Mouse (Mus musculus) embryonic facial prominence, embryonic 14.5 days (tissue): ENCODE data around the gene Lipt1. TPM values are rescaled to one million over a fixed set of nuclear protein-coding genes. Genes with fewer than 3 reads are reported as not detected.

Source experiments
- ATAC-seq: fragments of 200-750 bp; cut with Nextera tagmentation; 2 replicates; pipeline ENCODE4 v1.8.0; 2017; ENCODE audit warnings: low read depth, moderate number of reproducible peaks, moderate TSS enrichment
- DNase-seq: peaks from one replicate; pipeline ENCODE4 v3.0.0-alpha.2; 2015; ENCODE audit warnings: low spot score
- H3K27ac ChIP-seq: fragments of 300-500 bp; sonication (generic); replicated peaks from 2 replicates; pipeline ENCODE4 v1.5.1; 2014; ENCODE audit warnings: low read depth, mild to moderate bottlenecking, low read length, moderate library complexity
- H3K27me3 ChIP-seq: fragments of 300-500 bp; sonication (generic); replicated peaks from 2 replicates; pipeline ENCODE4 v1.6.1; 2014; ENCODE audit warnings: low read length; ENCODE audit not compliant: control insufficient read depth, insufficient read depth
- H3K36me3 ChIP-seq: fragments of 300-500 bp; sonication (generic); 2 replicates; pipeline ENCODE4 v1.6.1; 2014; ENCODE audit warnings: low read length, mixed read lengths; ENCODE audit not compliant: control insufficient read depth, insufficient read depth
- H3K4me1 ChIP-seq: fragments of 300-500 bp; sonication (generic); 2 replicates; pipeline ENCODE4 v1.6.1; 2014; ENCODE audit warnings: antibody characterized with exemption, low read length; ENCODE audit not compliant: control insufficient read depth, insufficient read depth
- H3K4me2 ChIP-seq: fragments of 300-500 bp; sonication (generic); 2 replicates; pipeline ENCODE4 v1.6.1; 2014; ENCODE audit warnings: low read depth, mild to moderate bottlenecking, low read length, moderate library complexity, mixed read lengths
- H3K4me3 ChIP-seq: fragments of 300-500 bp; sonication (generic); 2 replicates; pipeline ENCODE4 v1.5.1; 2014; ENCODE audit warnings: low read depth, mild to moderate bottlenecking, low read length
- H3K9ac ChIP-seq: fragments of 300-500 bp; sonication (generic); 2 replicates; pipeline ENCODE4 v1.6.1; 2014; ENCODE audit warnings: low read depth, mild to moderate bottlenecking, low read length, moderate library complexity, mixed read lengths
- H3K9me3 ChIP-seq: fragments of 300-500 bp; sonication (generic); 2 replicates; pipeline ENCODE4 v1.6.1; 2016; ENCODE audit warnings: low read length; ENCODE audit not compliant: control insufficient read depth
- WGBS: fragments of 180-500 bp; shearing (Covaris S2); extraction: QIAGEN DNeasy Blood & Tissue Kit; methylation state at CpG from one replicate; pipeline ENCODE4 v1.1.7; 2014; 5-methylcytosine and 5-hydroxymethylcytosine counted together
- polyA plus RNA-seq: library from polyadenylated mRNA; unstranded; fragments of >200 nt; fragmentation: Nextera tagmentation; extraction: Ambion mirVana; gene quantifications from 2 replicates; pipeline ENCODE4 v1.2.1, GENCODE M21; 2014

Gene Lipt1
- polyA plus RNA-seq, result 9.6 TPM in 2 replicates

DNA sequence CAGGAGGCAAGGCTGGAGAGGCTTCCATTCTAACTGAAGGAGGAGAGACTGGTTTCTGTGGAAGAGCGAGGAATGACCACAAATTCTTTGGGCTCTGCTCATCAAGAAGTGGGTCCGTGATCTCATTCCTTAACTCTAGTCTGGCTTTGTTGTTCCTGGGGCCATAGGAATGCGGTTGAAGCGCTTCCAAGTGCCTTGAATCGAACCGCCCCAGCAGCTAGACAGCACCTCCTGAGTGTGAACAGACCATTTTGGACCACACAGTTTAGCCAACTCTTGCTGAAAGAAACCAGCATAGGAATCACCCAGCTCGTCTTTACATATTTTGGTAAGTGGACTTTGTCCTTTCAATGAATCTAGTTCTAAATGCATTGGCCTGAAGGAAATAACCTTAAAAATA, at the start of gene Lipt1:
Gene Lipt1, plus strand, starts transcription at position 35 of the 400 bp plus-strand sequence.
- Histone ChIP-seq H3K27me3 (no peaks in the 10 kb centered on the region), H3K4me2 (peak within 1 kb of the TSS; percentile 64), H3K9me3 (peaks cover 11% of the 10 kb centered on the region), H3K36me3 (peaks cover 21% of the 10 kb centered on the region), H3K4me1 (peaks cover 10% of the 10 kb centered on the region), H3K4me3 (peak within 1 kb of the TSS; percentile 46), H3K27ac (peak within 1 kb of the TSS; percentile 81), H3K9ac (peak within 1 kb of the TSS; percentile 53)
- 6% methylated on average over 7 of the region's 7 CpGs for WGBS
- peak; percentile 72 for ATAC-seq
- DNase-seq, result peak; percentile 76

- no peaks in the 10 kb centered on the region for H3K27me3 ChIP-seq
- DNase-seq (no peak), ATAC-seq (no peak)
- 70% methylated on average over 2 of the region's 2 CpGs for WGBS
- H3K27ac ChIP-seq, result no peak overlapping the region
- no peak overlapping the region for H3K9ac ChIP-seq
- no peaks in the 10 kb centered on the region for H3K4me1 ChIP-seq
- no peak overlapping the region for H3K4me3 ChIP-seq
- H3K4me2 ChIP-seq, result no peak overlapping the region
- no peaks in the 10 kb centered on the region for H3K9me3 ChIP-seq
- H3K36me3 ChIP-seq, result peaks cover 7% of the 10 kb centered on the region; the same call in 1 of the 2 replicates
These were observed 39.9 kb upstream of the Lipt1 start for GRCm38 (mm10) chr1:37831681-37832080.

GRCm38 (mm10) chr1:37846878-37847277, 24.7 kb upstream of the Lipt1 start:
- 83% methylated on average over 8 of the region's 8 CpGs for WGBS

DNA sequence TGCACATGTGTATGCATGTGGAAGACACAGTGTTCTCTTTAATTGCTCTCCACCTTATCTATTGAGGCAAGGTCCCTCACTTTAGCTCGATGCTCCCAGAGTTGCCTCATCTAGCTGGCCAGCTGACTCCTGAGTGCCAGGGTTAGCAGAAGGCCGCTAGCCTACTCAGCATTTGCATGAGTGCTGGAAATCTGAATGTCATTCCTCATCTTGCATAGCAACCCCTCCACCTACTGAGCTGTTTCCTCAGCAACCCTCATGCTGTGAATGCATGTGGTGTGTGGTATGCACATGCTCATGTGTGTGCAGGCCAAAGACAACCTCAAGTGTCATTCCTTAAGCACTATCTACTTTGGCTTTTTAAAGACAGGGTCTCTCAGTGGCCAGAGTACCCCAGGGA, 20.8 kb upstream of the Lipt1 start:
- H3K27ac ChIP-seq, result no peak overlapping the region
- no peak overlapping the region for H3K9ac ChIP-seq
- H3K27me3 ChIP-seq, result no peaks in the 10 kb centered on the region
- H3K4me1 ChIP-seq, result no peaks in the 10 kb centered on the region
- no peak overlapping the region for H3K4me3 ChIP-seq
- 67% methylated on average over 2 of the region's 2 CpGs for WGBS
- ATAC-seq, result no peak
- H3K9me3 ChIP-seq, result no peaks in the 10 kb centered on the region
- DNase-seq, result no peak
- no peaks in the 10 kb centered on the region for H3K36me3 ChIP-seq
- H3K4me2 ChIP-seq, result no peak overlapping the region

More at GRCm38 (mm10) chr1:37846878-37847277, 24.7 kb upstream of the Lipt1 start:
- Histone ChIP-seq H3K27ac (no peak overlapping the region), H3K27me3 (no peaks in the 10 kb centered on the region), H3K4me3 (no peak overlapping the region), H3K36me3 (no peaks in the 10 kb centered on the region), H3K9me3 (no peaks in the 10 kb centered on the region), H3K9ac (no peak overlapping the region), H3K4me1 (no peaks in the 10 kb centered on the region), H3K4me2 (no peak overlapping the region)
- no peak for DNase-seq
- no peak for ATAC-seq

GRCm38 (mm10) chr1:37864511-37865400, 6.8 kb upstream of the Lipt1 start:
- peak; percentile 99 for DNase-seq
- peak overlapping the region; percentile 76 for H3K9ac ChIP-seq
- no peaks in the 10 kb centered on the region for H3K27me3 ChIP-seq
- H3K4me1 ChIP-seq, result peaks cover 5% of the 10 kb centered on the region; the same call in 1 of the 2 replicates
- no peaks in the 10 kb centered on the region for H3K36me3 ChIP-seq
- 1% methylated on average over 43 of the region's 90 CpGs for WGBS
- H3K27ac ChIP-seq, result peak overlapping the region; percentile 81
- ATAC-seq, result peak; percentile 98
- H3K4me3 ChIP-seq, result peak overlapping the region; percentile 66
- H3K4me2 ChIP-seq, result peak overlapping the region; percentile 83
- H3K9me3 ChIP-seq, result no peaks in the 10 kb centered on the region

GRCm38 (mm10) chr1:37865401-37866215, 5.9 kb upstream of the Lipt1 start:
- Histone ChIP-seq H3K4me2 (peak overlapping the region; percentile 83), H3K27me3 (no peaks in the 10 kb centered on the region), H3K27ac (peak overlapping the region; percentile 81), H3K9ac (peak overlapping the region; percentile 76), H3K9me3 (no peaks in the 10 kb centered on the region), H3K36me3 (no peaks in the 10 kb centered on the region), H3K4me3 (peak overlapping the region; percentile 66), H3K4me1 (peaks cover 5% of the 10 kb centered on the region; the same call in 1 of the 2 replicates)
- ATAC-seq (no peak), DNase-seq (no peak)
- 10% methylated on average over 23 of the region's 23 CpGs for WGBS

- H3K9ac ChIP-seq, result peak within 1 kb of the TSS; percentile 76
- H3K4me1 ChIP-seq, result peaks cover 5% of the 10 kb centered on the region
- H3K4me2 ChIP-seq, result peak within 1 kb of the TSS; percentile 83
- ATAC-seq, result no peak
- H3K27me3 ChIP-seq, result no peaks in the 10 kb centered on the region
- H3K4me3 ChIP-seq, result peak within 1 kb of the TSS; percentile 66
- peak within 1 kb of the TSS; percentile 81 for H3K27ac ChIP-seq
- no peak for DNase-seq
- 81% methylated on average over 6 of the region's 6 CpGs for WGBS
- H3K9me3 ChIP-seq, result no peaks in the 10 kb centered on the region
- H3K36me3 ChIP-seq, result no peaks in the 10 kb centered on the region
These were observed 5.3 kb upstream of the Lipt1 start, which contains the start of gene Tsga10 for GRCm38 (mm10) chr1:37866286-37866685. Tsga10 (minus strand) TSS chr1:37866429.

DNA sequence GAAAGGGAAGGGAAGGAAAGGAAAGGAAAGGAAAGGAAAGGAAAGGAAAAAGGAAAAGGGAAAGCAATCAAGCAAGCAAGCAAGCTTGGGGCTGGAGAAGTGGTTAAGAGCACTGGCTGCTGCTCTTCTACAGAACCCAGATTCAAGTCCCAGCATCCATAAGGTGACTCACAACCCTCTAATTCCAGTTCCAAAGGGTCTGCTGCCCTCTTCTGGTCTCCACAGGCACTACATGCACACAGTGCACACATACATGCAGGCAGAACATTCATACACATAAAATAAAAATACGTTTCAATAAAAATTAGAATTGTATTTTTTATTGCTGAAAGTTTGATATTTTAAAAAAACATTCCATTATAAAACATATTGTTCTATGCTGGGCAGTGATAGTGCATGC, 4.5 kb upstream of the Lipt1 start:
- H3K27ac ChIP-seq, result no peak overlapping the region
- no peak overlapping the region for H3K4me3 ChIP-seq
- no peak overlapping the region for H3K4me2 ChIP-seq
- WGBS, result 72% methylated on average over 1 of the region's 1 CpGs
- no peaks in the 10 kb centered on the region for H3K9me3 ChIP-seq
- DNase-seq (no peak), ATAC-seq (no peak)
- no peak overlapping the region for H3K9ac ChIP-seq
- peaks cover 11% of the 10 kb centered on the region for H3K4me1 ChIP-seq
- no peaks in the 10 kb centered on the region for H3K36me3 ChIP-seq
- H3K27me3 ChIP-seq, result no peaks in the 10 kb centered on the region
